In genomic region chr5:30554981-30555380, GRCm38 (mm10) we compare ENCODE assay signal across 25 mouse cellular contexts. TPM values are rescaled to one million over a fixed set of nuclear protein-coding genes. Genes with fewer than 3 reads are reported as not detected.
"Had no signal": no experiment of that assay in that cellular context is flagged by ENCODE, and none has a peak within 500 bp of the region (broad histone marks: within the 10 kb centered on the region; RNA-seq: fewer than 3 reads in every experiment).

No protein-coding gene starts in this region.

- H3K36me3 ChIP-seq: kidney, embryonic 15.5 days; liver, embryonic 13.5 days; midbrain, embryonic 12.5 days; stomach, embryonic 15.5 days had no signal

- DNase-seq: kidney, postnatal 10 days; kidney, postnatal 36 days; layer of hippocampus, postnatal 36 days; liver, embryonic 13.5 days; lung, adult 2 months; right cerebral cortex, postnatal 4 days; thymus, postnatal 25 days had no signal

- H3K9ac ChIP-seq: kidney, embryonic 15.5 days; liver, embryonic 13.5 days; midbrain, embryonic 12.5 days; stomach, embryonic 15.5 days had no signal

- H3K4me3 ChIP-seq: kidney, embryonic 15.5 days; left cerebral cortex, adult 2 months; liver, embryonic 13.5 days; midbrain, embryonic 12.5 days; stomach, embryonic 15.5 days had no signal

- H3K4me1 ChIP-seq: kidney, embryonic 15.5 days; liver, embryonic 13.5 days; midbrain, embryonic 12.5 days had no signal

- H3K27me3 ChIP-seq: kidney, embryonic 15.5 days; midbrain, embryonic 12.5 days; stomach, embryonic 15.5 days had no signal

- H3K27ac ChIP-seq: kidney, embryonic 15.5 days; left cerebral cortex, adult 2 months; liver, embryonic 13.5 days; macrophage; midbrain, embryonic 12.5 days; stomach, embryonic 15.5 days had no signal

- H3K9me3 ChIP-seq: kidney, embryonic 15.5 days; liver, embryonic 13.5 days; midbrain, embryonic 12.5 days; stomach, embryonic 15.5 days had no signal

- H3K4me2 ChIP-seq: kidney, embryonic 15.5 days; liver, embryonic 13.5 days; midbrain, embryonic 12.5 days; stomach, embryonic 15.5 days had no signal

RNA-seq across cellular contexts. Expression of gene Cib4, which starts 9.3 kb away (rescaled TPM):
- total RNA-seq: layer of hippocampus, adult 8-10 months; layer of hippocampus, postnatal 10 days; layer of hippocampus, postnatal 36 days; left cerebral cortex, adult 2 months; left cerebral cortex, postnatal 10 days; left cerebral cortex, postnatal 36 days; liver, adult 2 months; megakaryocyte, adult 5-6 weeks; midbrain, postnatal 0 days had no signal
- polyA plus RNA-seq: kidney, embryonic 15.5 days; limb, embryonic 11.5 days; liver, adult 2 months; liver, embryonic 13.5 days; liver, embryonic 16.5 days; lung, embryonic 16.5 days; macrophage; midbrain, embryonic 12.5 days; midbrain, postnatal 0 days; neural tube, embryonic 11.5 days; neural tube, embryonic 14.5 days; stomach, embryonic 15.5 days; thymus, postnatal 0 days had no signal

RNA-seq across cellular contexts. Expression of gene Kcnk3, which starts 33.0 kb away (rescaled TPM):
- total RNA-seq: megakaryocyte, adult 5-6 weeks had no signal
- polyA plus RNA-seq: macrophage had no signal
